Mouse (Mus musculus): ENCODE data around the gene Snrnp200. TPM values are rescaled to one million over a fixed set of nuclear protein-coding genes. Genes with fewer than 3 reads are reported as not detected.

The Snrnp200 gene
- polyA plus RNA-seq, 1 experiment from 2014 or later: 70.0 TPM

- Histone ChIP-seq H3K4me2 (replicated peaks) (no peak overlapping the region), H3K4me3 (no peak overlapping the region), H3K9me3 (no peaks in the 10 kb centered on the region), H3K36me3 (peaks cover 92% of the 10 kb centered on the region), H3K9ac (no peak overlapping the region), H3K4me1 (no peaks in the 10 kb centered on the region), H3K27ac (no peak overlapping the region), H3K27me3 (no peaks in the 10 kb centered on the region)
- ATAC-seq (ENCODE audit: low FRiP score, low read depth): no peak
- WGBS: 93% methylated on average over 11 of the region's 11 CpGs
Observed at GRCm38 (mm10) chr2:127237897-127238610, 29.9 kb downstream of the Snrnp200 start.

GRCm38 (mm10) chr2:127240065-127240464, 31.9 kb downstream of the Snrnp200 start:
- Histone ChIP-seq H3K4me1 (no peaks in the 10 kb centered on the region), H3K36me3 (peaks cover 88% of the 10 kb centered on the region), H3K9ac (no peak overlapping the region), H3K27ac (no peak overlapping the region), H3K9me3 (no peaks in the 10 kb centered on the region), H3K4me2 (replicated peaks) (no peak overlapping the region), H3K4me3 (no peak overlapping the region), H3K27me3 (no peaks in the 10 kb centered on the region)
- 95% methylated on average over 2 of the region's 2 CpGs for WGBS
- ATAC-seq (ENCODE audit: low FRiP score, low read depth): no peak

- peak; percentile 99 for ATAC-seq (ENCODE audit: low FRiP score, low read depth)
- Histone ChIP-seq H3K27me3 (no peaks in the 10 kb centered on the region), H3K4me2 (replicated peaks) (peak within 1 kb of the TSS; percentile 100), H3K9ac (peak within 1 kb of the TSS; percentile 90), H3K9me3 (no peaks in the 10 kb centered on the region), H3K4me3 (peak within 1 kb of the TSS; percentile 91), H3K27ac (peak within 1 kb of the TSS; percentile 48; the same call in 1 of the 2 replicates), H3K4me1 (peaks cover 20% of the 10 kb centered on the region), H3K36me3 (peaks cover 33% of the 10 kb centered on the region)
- WGBS: under 1% methylated on average over 50 of the region's 53 CpGs
Observed at GRCm38 (mm10) chr2:127247592-127248333, 39.6 kb downstream of the Snrnp200 start, which contains the start of the genes Ciao1 and Tmem127. TSS of gene Ciao1 (minus strand) at chr2:127247816. TSS of gene Tmem127 (plus strand) at chr2:127247908.

- Histone ChIP-seq H3K4me1 (peaks cover 20% of the 10 kb centered on the region), H3K4me2 (replicated peaks) (peak overlapping the region; percentile 100), H3K27ac (peak overlapping the region; percentile 48; the same call in 1 of the 2 replicates), H3K27me3 (no peaks in the 10 kb centered on the region), H3K9me3 (no peaks in the 10 kb centered on the region), H3K4me3 (peak overlapping the region; percentile 91), H3K9ac (peak overlapping the region; percentile 87), H3K36me3 (peaks cover 30% of the 10 kb centered on the region)
- ATAC-seq (ENCODE audit: low FRiP score, low read depth): peak; percentile 64
- WGBS: under 1% methylated on average over 39 of the region's 39 CpGs
Observed at GRCm38 (mm10) chr2:127248334-127249004, 40.3 kb downstream of the Snrnp200 start.

GRCm38 (mm10) chr2:127250291-127251008, 42.3 kb downstream of the Snrnp200 start:
- H3K4me1 ChIP-seq: peaks cover 20% of the 10 kb centered on the region
- WGBS: 93% methylated on average over 9 of the region's 9 CpGs
- no peak overlapping the region for H3K4me3 ChIP-seq
- H3K4me2 ChIP-seq (replicated peaks): no peak overlapping the region
- H3K9me3 ChIP-seq: no peaks in the 10 kb centered on the region
- H3K9ac ChIP-seq: no peak overlapping the region; the same call in 1 of the 2 replicates
- no peak for ATAC-seq (ENCODE audit: low FRiP score, low read depth)
- peaks cover 10% of the 10 kb centered on the region for H3K36me3 ChIP-seq
- H3K27me3 ChIP-seq: no peaks in the 10 kb centered on the region
- H3K27ac ChIP-seq: no peak overlapping the region

GRCm38 (mm10) chr2:127251457-127251856, 43.3 kb downstream of the Snrnp200 start:
- no peak overlapping the region for H3K4me2 ChIP-seq (replicated peaks)
- 83% methylated on average over 3 of the region's 3 CpGs for WGBS
- H3K9me3 ChIP-seq: no peaks in the 10 kb centered on the region
- H3K27ac ChIP-seq: no peak overlapping the region
- H3K4me1 ChIP-seq: peaks cover 17% of the 10 kb centered on the region
- no peak overlapping the region for H3K4me3 ChIP-seq
- H3K36me3 ChIP-seq: peaks cover 7% of the 10 kb centered on the region
- H3K27me3 ChIP-seq: no peaks in the 10 kb centered on the region
- H3K9ac ChIP-seq: peak overlapping the region; percentile 19
- no peak for ATAC-seq (ENCODE audit: low FRiP score, low read depth)

GRCm38 (mm10) chr2:127251880-127252527, 43.8 kb downstream of the Snrnp200 start:
- Histone ChIP-seq H3K9ac (peak overlapping the region; percentile 19), H3K4me1 (peaks cover 12% of the 10 kb centered on the region), H3K9me3 (no peaks in the 10 kb centered on the region), H3K27me3 (no peaks in the 10 kb centered on the region), H3K36me3 (peaks cover 12% of the 10 kb centered on the region), H3K4me3 (no peak overlapping the region), H3K4me2 (replicated peaks) (no peak overlapping the region), H3K27ac (no peak overlapping the region)
- no peak for ATAC-seq (ENCODE audit: low FRiP score, low read depth)
- WGBS: 64% methylated on average over 3 of the region's 3 CpGs

GRCm38 (mm10) chr2:127252787-127253186, 44.6 kb downstream of the Snrnp200 start:
- ATAC-seq (ENCODE audit: low FRiP score, low read depth): no peak
- peaks cover 20% of the 10 kb centered on the region for H3K36me3 ChIP-seq
- WGBS: 69% methylated on average over 5 of the region's 5 CpGs

GRCm38 (mm10) chr2:127254604-127255134, 46.5 kb downstream of the Snrnp200 start:
- no peaks in the 10 kb centered on the region for H3K4me1 ChIP-seq
- no peak overlapping the region for H3K4me2 ChIP-seq (replicated peaks)
- no peak overlapping the region for H3K27ac ChIP-seq
- no peak for ATAC-seq (ENCODE audit: low FRiP score, low read depth)
- H3K27me3 ChIP-seq: no peaks in the 10 kb centered on the region
- H3K9me3 ChIP-seq: no peaks in the 10 kb centered on the region
- no peak overlapping the region for H3K9ac ChIP-seq
- 80% methylated on average over 3 of the region's 3 CpGs for WGBS
- H3K4me3 ChIP-seq: no peak overlapping the region
- H3K36me3 ChIP-seq: peaks cover 38% of the 10 kb centered on the region

More at GRCm38 (mm10) chr2:127252787-127253186, 44.6 kb downstream of the Snrnp200 start:
- Histone ChIP-seq H3K27me3 (no peaks in the 10 kb centered on the region), H3K9me3 (no peaks in the 10 kb centered on the region), H3K9ac (no peak overlapping the region), H3K4me3 (no peak overlapping the region), H3K27ac (no peak overlapping the region), H3K4me2 (replicated peaks) (no peak overlapping the region), H3K4me1 (peaks cover 11% of the 10 kb centered on the region)

GRCm38 (mm10) chr2:127255294-127255693, 47.1 kb downstream of the Snrnp200 start:
- Histone ChIP-seq H3K27me3 (no peaks in the 10 kb centered on the region), H3K4me1 (no peaks in the 10 kb centered on the region), H3K9ac (no peak overlapping the region), H3K36me3 (peaks cover 43% of the 10 kb centered on the region), H3K9me3 (no peaks in the 10 kb centered on the region), H3K27ac (no peak overlapping the region), H3K4me2 (replicated peaks) (no peak overlapping the region), H3K4me3 (no peak overlapping the region)
- WGBS: 82% methylated on average over 6 of the region's 6 CpGs
- no peak for ATAC-seq (ENCODE audit: low FRiP score, low read depth)

- Histone ChIP-seq H3K9ac (no peak overlapping the region), H3K27me3 (no peaks in the 10 kb centered on the region), H3K4me3 (no peak overlapping the region), H3K4me1 (no peaks in the 10 kb centered on the region), H3K9me3 (no peaks in the 10 kb centered on the region), H3K27ac (no peak overlapping the region), H3K4me2 (replicated peaks) (no peak overlapping the region), H3K36me3 (peaks cover 44% of the 10 kb centered on the region)
- 91% methylated on average over 5 of the region's 5 CpGs for WGBS
- ATAC-seq (ENCODE audit: low FRiP score, low read depth): no peak
Observed at GRCm38 (mm10) chr2:127259340-127259739, 51.2 kb downstream of the Snrnp200 start.
